Mouse (Mus musculus): ENCODE results near the gene 9430038I01Rik.
"Not testable (repeated sequence)": the region's sequence is repeated elsewhere in the genome, so short reads cannot be mapped to it uniquely, and the experiment has no call there.

- TF ChIP-seq CTCF (IDR thresholded peaks at IDR 0.05; ENCODE audit: low read depth, low read length); POLR2A (IDR thresholded peaks at IDR 0.05; ENCODE audit: insufficient read depth, low read length): not testable (repeated sequence)
These were observed 28.4 kb upstream of the 9430038I01Rik start for GRCm38 (mm10) chr7:137438962-137439361.

Data from ES-Bruce4 (cell line).